Mouse (Mus musculus) midbrain, embryonic 11.5 days (tissue): ENCODE results near the gene Rsrp1. TPM values are rescaled to one million over a fixed set of nuclear protein-coding genes. Genes with fewer than 3 reads are reported as not detected.

Source experiments
- ATAC-seq: fragments of 200-750 bp; cut with Nextera tagmentation; 2 replicates; pipeline ENCODE4 v1.8.0; 2017; ENCODE audit warnings: moderate TSS enrichment, moderate library complexity; ENCODE audit not compliant: low FRiP score
- DNase-seq: peaks from one replicate; pipeline ENCODE4 v3.0.0; 2015; ENCODE audit warnings: low spot score; ENCODE audit errors: missing footprints
- H3K27ac ChIP-seq: fragments of 300-500 bp; sonication (generic); 2 replicates; pipeline ENCODE4 v1.5.1; 2014; ENCODE audit warnings: low read depth, low read length
- H3K27me3 ChIP-seq: fragments of 300-500 bp; sonication (generic); 2 replicates; pipeline ENCODE4 v1.6.1; 2014; ENCODE audit warnings: mild to moderate bottlenecking, low read length, moderate library complexity, mixed read lengths; ENCODE audit not compliant: control insufficient read depth, insufficient read depth
- H3K36me3 ChIP-seq: fragments of 300-500 bp; sonication (generic); 2 replicates; pipeline ENCODE4 v1.6.1; 2014; ENCODE audit warnings: mild to moderate bottlenecking, low read length, moderate library complexity, mixed read lengths; ENCODE audit not compliant: control insufficient read depth, insufficient read depth
- H3K4me1 ChIP-seq: fragments of 300-500 bp; sonication (generic); 2 replicates; pipeline ENCODE4 v1.6.1; 2014; ENCODE audit warnings: low read length; ENCODE audit not compliant: control insufficient read depth, insufficient read depth
- H3K4me2 ChIP-seq: fragments of 300-500 bp; sonication (generic); 2 replicates; pipeline ENCODE4 v1.6.1; 2014; ENCODE audit warnings: mild to moderate bottlenecking, moderate library complexity
- H3K4me3 ChIP-seq: fragments of 300-500 bp; sonication (generic); 2 replicates; pipeline ENCODE4 v1.5.1; 2014; ENCODE audit warnings: low read depth, low read length
- H3K9ac ChIP-seq: fragments of 300-500 bp; sonication (generic); 2 replicates; pipeline ENCODE4 v1.6.1; 2014; ENCODE audit warnings: low read length
- H3K9me3 ChIP-seq: fragments of 300-500 bp; sonication (generic); 2 replicates; pipeline ENCODE4 v1.6.1; 2016; ENCODE audit warnings: low read length; ENCODE audit not compliant: control insufficient read depth
- WGBS: fragments of 180-500 bp; shearing (Covaris S2); extraction: QIAGEN DNeasy Blood & Tissue Kit; methylation state at CpG from one replicate; pipeline ENCODE4 v1.1.7; 2014; 5-methylcytosine and 5-hydroxymethylcytosine counted together
- polyA plus RNA-seq: library from polyadenylated mRNA; unstranded; fragments of >200 nt; fragmentation: Nextera tagmentation; extraction: Ambion mirVana; gene quantifications from 2 replicates; pipeline ENCODE4 v1.2.1, GENCODE M21; 2014

The Rsrp1 gene
- polyA plus RNA-seq, 1 experiment from 2014 or later: 352 TPM

DNA sequence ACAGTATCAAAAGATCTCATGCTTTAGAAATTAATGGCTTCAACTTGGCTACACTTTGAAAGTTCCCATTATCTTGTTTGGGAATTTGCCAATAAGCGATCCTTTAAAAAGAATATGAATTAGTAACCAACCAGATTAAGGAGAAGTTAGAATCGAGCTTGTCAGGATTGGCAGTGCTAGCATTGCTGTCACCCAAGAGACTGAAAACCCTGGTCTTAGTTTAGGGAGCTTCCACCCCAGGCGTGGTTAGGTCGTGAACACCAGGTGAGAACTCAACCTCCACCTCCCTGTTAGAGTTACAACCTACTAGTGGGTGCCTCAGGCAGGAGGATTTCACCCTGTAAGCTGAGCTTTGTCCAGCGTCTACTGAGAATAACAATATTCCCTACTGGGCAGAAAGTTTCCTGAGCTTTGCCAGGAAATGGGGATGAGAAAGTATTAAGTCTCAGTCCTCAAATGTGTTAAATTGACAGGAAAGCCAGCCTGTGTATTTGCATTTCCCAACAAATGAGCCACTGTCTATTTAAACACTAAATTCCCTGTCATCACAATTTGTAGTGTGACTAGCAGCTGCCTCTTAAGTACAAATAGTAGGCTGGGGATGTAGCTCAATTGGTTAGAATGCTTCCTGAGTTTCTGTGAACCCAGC is 4.5 kb downstream of the Rsrp1 start:
- H3K27ac ChIP-seq: no peak overlapping the region
- H3K36me3 ChIP-seq: peaks cover 19% of the 10 kb centered on the region
- ATAC-seq (no peak), DNase-seq (no peak)
- peaks cover 12% of the 10 kb centered on the region for H3K4me1 ChIP-seq
- WGBS: 75% methylated on average over 5 of the region's 5 CpGs
- no peak overlapping the region for H3K4me2 ChIP-seq
- no peak overlapping the region for H3K4me3 ChIP-seq
- H3K9ac ChIP-seq: no peak overlapping the region
- H3K27me3 ChIP-seq: no peaks in the 10 kb centered on the region
- no peaks in the 10 kb centered on the region for H3K9me3 ChIP-seq

DNA sequence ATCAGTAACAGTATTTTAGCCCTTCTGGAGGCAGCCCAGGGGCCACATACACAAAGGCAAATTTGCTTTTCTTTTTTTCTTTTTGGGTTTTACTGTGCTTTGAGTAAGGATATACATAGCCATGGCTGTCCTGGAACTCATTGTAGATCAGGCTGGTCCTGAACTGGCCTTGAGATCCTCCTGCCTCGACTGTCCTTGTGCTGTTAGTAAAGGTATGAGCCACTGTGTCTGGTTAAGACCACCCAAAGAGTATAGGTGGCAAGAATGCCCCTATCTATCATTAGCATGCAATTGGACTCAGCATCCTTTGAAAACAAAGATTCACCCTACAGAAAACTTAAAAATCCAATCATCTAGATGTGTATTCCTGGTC is 5.1 kb downstream of the Rsrp1 start:
- 87% methylated on average over 1 of the region's 1 CpGs for WGBS

DNA sequence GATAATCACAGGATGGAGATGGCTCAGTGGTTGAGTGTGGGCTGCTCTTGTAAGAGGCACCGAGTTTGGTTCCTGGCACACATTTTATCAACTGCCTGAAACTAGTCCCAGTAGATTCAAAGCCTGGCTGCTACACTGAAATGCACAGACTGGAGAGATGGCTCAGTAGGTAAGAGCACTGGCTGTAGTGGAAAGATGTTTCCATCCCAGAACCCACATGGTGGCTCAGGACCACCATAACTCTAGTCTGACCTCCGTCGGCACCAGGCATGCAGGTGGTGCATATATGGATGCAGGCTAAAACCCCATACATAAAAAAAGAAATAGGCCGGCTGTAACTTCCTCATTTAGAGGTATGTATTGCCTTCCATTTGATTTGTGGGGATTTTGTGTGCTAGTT is 6.1 kb downstream of the Rsrp1 start:
- no peak overlapping the region for H3K4me3 ChIP-seq
- no peak overlapping the region for H3K9ac ChIP-seq
- no peaks in the 10 kb centered on the region for H3K27me3 ChIP-seq
- ATAC-seq (no peak), DNase-seq (no peak)
- peaks cover 23% of the 10 kb centered on the region for H3K36me3 ChIP-seq
- peaks cover 12% of the 10 kb centered on the region for H3K4me1 ChIP-seq
- H3K27ac ChIP-seq: no peak overlapping the region
- WGBS: 85% methylated on average over 4 of the region's 4 CpGs
- H3K4me2 ChIP-seq: no peak overlapping the region
- no peaks in the 10 kb centered on the region for H3K9me3 ChIP-seq

More for the DNA sequence above, 5.1 kb downstream of the Rsrp1 start:
- H3K9me3 ChIP-seq: no peaks in the 10 kb centered on the region
- peaks cover 12% of the 10 kb centered on the region for H3K4me1 ChIP-seq
- H3K27me3 ChIP-seq: no peaks in the 10 kb centered on the region
- H3K4me2 ChIP-seq: no peak overlapping the region
- H3K27ac ChIP-seq: no peak overlapping the region
- H3K4me3 ChIP-seq: no peak overlapping the region
- no peak overlapping the region for H3K9ac ChIP-seq
- H3K36me3 ChIP-seq: peaks cover 19% of the 10 kb centered on the region
- DNase-seq (no peak), ATAC-seq (no peak)

DNA sequence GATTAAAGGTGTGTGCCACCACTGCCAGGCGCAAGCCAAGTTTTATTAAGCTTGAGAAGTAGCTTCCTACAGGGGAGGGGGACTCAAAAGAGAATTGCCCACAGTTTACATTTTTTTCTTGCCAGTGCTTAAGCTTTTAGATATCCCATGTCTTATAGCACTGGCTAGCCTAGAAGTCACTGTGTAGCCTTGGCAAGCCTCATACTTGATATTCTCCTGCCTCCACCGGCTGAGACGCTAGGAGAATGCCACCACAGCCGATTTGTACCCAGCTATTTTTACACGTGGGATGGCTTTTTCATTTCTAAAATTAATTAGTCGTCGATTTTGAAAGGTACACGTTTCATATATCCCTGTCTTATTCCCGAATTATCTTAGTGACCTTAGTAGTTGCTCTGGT is 6.8 kb downstream of the Rsrp1 start:
- peak overlapping the region; percentile 84 for H3K4me2 ChIP-seq
- H3K36me3 ChIP-seq: peaks cover 22% of the 10 kb centered on the region
- H3K27ac ChIP-seq: no peak overlapping the region
- DNase-seq (no peak), ATAC-seq (peak; percentile 1; the same call in 1 of the 2 replicates)
- H3K4me1 ChIP-seq: peaks cover 7% of the 10 kb centered on the region
- H3K27me3 ChIP-seq: no peaks in the 10 kb centered on the region
- WGBS: 30% methylated on average over 9 of the region's 9 CpGs
- no peaks in the 10 kb centered on the region for H3K9me3 ChIP-seq
- peak overlapping the region; percentile 93 for H3K4me3 ChIP-seq
- H3K9ac ChIP-seq: peak overlapping the region; percentile 39; the same call in 1 of the 2 replicates

DNA sequence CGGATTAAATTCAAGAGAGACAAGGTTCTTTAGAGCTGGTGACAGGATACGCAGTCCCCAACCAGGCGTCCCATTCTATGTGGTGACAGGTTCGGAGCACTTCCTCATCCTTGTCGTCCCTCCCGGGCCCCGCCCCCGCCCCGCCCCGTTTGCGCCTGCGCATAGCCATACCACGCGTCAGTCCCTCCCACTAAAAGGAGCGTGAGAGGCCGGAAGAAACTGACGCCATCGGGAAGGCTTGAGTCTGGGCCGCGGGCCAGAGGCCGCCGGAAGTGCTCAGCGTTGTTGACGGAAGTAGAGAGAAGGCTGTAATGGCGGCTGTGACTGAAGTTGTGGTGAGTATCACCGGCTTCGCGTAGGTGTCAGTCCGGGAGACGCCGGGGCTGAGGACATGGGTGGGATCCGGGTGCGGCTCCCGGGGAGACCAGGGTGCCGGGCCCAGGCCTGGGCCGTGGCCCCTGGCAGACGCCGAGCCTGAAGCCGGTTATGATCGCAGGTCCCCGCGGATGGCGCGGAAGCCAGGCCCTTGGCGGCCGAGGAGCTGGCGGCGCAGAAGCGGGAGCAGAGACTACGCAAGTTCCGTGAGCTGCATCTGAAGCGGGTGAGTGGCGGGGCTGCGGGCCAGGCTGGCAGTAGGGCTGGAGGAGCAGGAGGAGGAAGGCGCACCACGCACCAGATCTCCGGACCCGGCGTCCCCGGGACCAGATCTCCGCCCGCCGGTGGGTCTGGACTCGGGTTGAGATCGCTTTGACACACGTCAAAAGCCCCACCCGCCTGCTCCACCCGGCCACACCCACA is 7.5 kb downstream of the Rsrp1 start, which contains the start of gene Syf2:
Gene Syf2, plus strand, starts transcription at position 215 of the 798 bp plus-strand sequence.
- ATAC-seq (peak; percentile 98), DNase-seq (peak; percentile 99)
- no peaks in the 10 kb centered on the region for H3K27me3 ChIP-seq
- 0 out of 2 replicates have a peak within 1 kb of the TSS, but pooled peaks have one; percentile 20 for H3K27ac ChIP-seq
- no peaks in the 10 kb centered on the region for H3K9me3 ChIP-seq
- H3K4me3 ChIP-seq: peak within 1 kb of the TSS; percentile 93
- peaks cover 16% of the 10 kb centered on the region for H3K36me3 ChIP-seq
- under 1% methylated on average over 68 of the region's 68 CpGs for WGBS
- H3K4me2 ChIP-seq: peak within 1 kb of the TSS; percentile 84
- H3K4me1 ChIP-seq: peaks cover 3% of the 10 kb centered on the region; the same call in 1 of the 2 replicates
- peak within 1 kb of the TSS; percentile 80 for H3K9ac ChIP-seq

DNA sequence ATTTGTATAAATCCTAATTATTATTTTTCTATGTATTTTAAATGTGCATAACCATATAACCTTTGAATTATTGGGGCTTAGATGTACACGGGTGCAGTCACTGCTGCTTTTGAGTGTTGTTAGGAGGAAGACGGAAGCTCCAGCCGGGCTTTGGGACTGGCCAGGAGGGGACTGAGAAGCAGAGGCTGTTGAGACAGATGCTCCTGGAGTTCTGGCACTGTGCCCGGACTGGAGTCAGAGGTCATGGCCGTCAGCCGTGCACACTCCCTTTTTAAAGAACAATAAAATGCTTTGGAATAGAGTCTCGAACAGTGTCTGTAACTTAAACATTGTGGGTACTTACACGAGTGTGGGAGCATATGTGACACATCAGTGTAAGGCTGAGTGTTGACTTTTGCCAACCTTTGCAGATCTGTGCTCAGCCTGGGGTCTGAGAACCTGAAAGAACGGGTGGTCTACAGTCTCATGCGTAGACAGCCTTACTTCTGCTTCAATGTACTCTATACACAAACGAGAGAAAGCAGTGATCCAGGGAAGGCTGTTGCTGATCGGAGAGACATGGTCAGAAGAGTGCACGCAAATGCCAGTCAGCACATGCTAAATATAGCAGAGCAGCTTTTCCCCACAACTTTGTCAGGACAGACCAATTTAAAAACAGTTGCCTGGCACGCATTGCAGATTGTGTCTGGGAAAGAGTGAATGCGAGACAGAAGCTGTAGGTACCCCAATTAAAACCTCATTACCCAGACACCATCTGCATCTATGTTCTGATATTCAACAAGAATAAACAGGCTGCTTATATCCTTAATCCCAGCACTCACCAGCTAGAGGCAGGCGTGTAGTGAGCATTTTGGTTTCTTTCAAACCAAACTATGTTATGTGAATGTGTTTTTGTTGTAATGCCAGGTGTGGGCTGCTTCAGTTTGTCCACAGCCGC is 14.1 kb downstream of the Rsrp1 start:
- ATAC-seq (no peak), DNase-seq (no peak)
- 79% methylated on average over 17 of the region's 17 CpGs for WGBS
- no peak overlapping the region for H3K4me2 ChIP-seq
- no peak overlapping the region for H3K9ac ChIP-seq
- no peaks in the 10 kb centered on the region for H3K27me3 ChIP-seq
- no peak overlapping the region for H3K27ac ChIP-seq
- no peaks in the 10 kb centered on the region for H3K4me1 ChIP-seq
- peaks cover 7% of the 10 kb centered on the region; the same call in 1 of the 2 replicates for H3K36me3 ChIP-seq
- H3K9me3 ChIP-seq: no peaks in the 10 kb centered on the region
- H3K4me3 ChIP-seq: no peak overlapping the region

DNA sequence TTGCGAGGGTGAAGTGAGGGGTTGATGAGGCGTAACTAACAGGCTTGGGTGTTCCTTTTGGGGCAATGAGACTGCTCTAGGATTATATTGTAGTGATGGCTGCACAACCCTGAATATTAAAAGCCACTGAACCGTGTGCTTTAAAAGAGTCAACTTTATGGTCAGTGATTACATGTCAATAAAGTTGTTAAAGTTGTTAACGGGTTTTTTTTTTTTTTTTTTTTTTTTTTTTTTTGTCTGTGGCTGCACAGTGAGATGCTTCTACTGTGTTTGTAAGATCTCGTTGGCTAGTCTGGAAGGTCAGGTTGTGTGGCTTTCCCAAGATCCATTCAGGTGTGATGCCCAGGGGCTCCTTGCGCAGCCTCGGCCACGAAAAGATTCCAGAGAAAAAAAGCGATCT is 16.5 kb downstream of the Rsrp1 start:
- 61% methylated on average over 9 of the region's 9 CpGs for WGBS
- Histone ChIP-seq H3K9me3 (no peaks in the 10 kb centered on the region), H3K27me3 (no peaks in the 10 kb centered on the region), H3K9ac (no peak overlapping the region), H3K4me2 (no peak overlapping the region), H3K36me3 (peaks cover 3% of the 10 kb centered on the region; the same call in 1 of the 2 replicates), H3K27ac (no peak overlapping the region), H3K4me1 (no peaks in the 10 kb centered on the region), H3K4me3 (no peak overlapping the region)
- ATAC-seq (no peak), DNase-seq (no peak)

DNA sequence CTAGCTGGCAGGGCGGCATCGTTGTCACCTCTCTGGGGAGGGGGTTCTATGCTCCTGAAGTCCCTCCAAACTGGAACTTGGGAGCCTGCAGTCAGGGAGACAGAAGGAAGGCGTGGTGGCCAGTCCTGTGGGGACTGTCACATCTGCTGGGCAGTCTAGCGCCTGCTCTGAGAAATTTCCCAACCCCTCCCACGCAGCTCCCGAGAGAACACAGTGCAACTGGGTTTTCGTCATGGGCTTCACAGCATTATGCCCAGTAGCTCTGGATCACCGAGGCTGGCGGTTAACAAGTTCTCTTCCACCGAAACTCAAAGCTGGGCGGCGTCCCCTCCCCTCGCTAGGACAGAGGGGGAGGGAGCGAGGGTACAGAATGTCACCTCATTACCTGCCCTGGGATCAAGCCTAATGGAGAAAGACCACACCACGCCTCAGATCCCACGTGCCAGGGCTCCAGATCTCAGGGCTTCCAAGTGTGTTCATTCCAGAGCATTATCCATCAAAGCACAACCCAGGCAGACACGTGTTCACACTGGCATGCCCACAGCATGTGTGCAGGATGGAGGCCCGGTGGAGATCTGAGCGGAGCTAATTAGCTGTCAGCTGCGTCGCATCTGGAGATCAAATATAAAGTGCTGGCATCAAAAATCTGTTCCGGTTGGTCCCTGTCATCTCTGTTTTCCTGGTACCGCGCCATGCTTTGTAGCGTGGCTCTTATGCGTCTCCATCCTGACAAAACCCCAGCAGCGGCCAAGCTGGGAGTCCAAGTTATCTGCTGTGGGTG is 20.6 kb downstream of the Rsrp1 start:
- WGBS: 53% methylated on average over 27 of the region's 27 CpGs
- Histone ChIP-seq H3K27me3 (no peaks in the 10 kb centered on the region), H3K4me2 (no peak overlapping the region), H3K4me3 (no peak overlapping the region), H3K36me3 (no peaks in the 10 kb centered on the region), H3K27ac (no peak overlapping the region), H3K9me3 (no peaks in the 10 kb centered on the region), H3K9ac (no peak overlapping the region), H3K4me1 (no peaks in the 10 kb centered on the region)
- no peak for ATAC-seq
- no peak for DNase-seq
